Mouse (Mus musculus): ENCODE results near the gene Ctcf. TPM values are rescaled to one million over a fixed set of nuclear protein-coding genes. Genes with fewer than 3 reads are reported as not detected.

Gene Ctcf
- polyA plus RNA-seq, 1 experiment from 2014 or later: 134 TPM

DNA sequence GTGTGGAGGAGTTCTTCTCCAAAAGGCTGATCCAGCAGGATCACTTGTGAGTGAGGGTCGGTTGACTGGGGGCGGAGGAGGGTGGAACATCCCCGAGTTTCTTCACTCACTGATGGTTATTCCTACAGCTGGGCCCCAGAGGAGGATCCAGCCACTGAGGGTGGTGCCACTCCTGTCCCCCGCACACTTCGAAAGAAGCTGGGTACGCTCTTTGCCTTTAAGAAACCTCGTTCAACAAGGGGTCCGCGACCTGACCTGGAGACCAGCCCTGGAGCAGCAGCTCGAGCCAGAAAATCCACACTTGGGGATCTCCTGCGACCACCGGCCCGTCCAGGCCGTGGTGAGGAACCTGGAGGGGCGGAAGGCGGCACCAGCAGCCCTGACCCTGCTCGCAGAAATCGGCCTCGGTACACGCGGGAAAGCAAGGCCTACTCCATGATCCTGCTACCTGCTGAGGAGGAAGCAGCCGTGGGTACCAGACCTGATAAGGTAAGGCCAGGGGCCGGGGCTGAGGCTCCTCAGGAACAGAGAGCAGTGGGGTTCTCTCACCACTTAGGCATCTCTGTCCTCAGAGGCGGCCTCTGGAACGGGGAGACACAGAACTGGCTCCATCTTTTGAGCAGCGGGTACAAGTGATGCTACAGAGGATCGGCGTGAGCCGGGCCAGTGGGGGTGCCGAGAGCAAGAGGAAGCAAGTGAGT, 58.9 kb downstream of the Ctcf start:
- WGBS: 79% methylated on average over 30 of the region's 30 CpGs
- ATAC-seq (replicated peaks; ENCODE audit: low FRiP score): no peak
- Histone ChIP-seq H3K27me3 (peaks cover 6% of the 10 kb centered on the region), H3K27ac (no peak overlapping the region), H3K9me3 (replicated peaks) (no peaks in the 10 kb centered on the region), H3K4me1 (peaks cover 25% of the 10 kb centered on the region), H3K4me3 (replicated peaks) (no peak overlapping the region), H3K9ac (no peak overlapping the region), H3K36me3 (peaks cover 35% of the 10 kb centered on the region), H3K4me2 (no peak overlapping the region)

DNA sequence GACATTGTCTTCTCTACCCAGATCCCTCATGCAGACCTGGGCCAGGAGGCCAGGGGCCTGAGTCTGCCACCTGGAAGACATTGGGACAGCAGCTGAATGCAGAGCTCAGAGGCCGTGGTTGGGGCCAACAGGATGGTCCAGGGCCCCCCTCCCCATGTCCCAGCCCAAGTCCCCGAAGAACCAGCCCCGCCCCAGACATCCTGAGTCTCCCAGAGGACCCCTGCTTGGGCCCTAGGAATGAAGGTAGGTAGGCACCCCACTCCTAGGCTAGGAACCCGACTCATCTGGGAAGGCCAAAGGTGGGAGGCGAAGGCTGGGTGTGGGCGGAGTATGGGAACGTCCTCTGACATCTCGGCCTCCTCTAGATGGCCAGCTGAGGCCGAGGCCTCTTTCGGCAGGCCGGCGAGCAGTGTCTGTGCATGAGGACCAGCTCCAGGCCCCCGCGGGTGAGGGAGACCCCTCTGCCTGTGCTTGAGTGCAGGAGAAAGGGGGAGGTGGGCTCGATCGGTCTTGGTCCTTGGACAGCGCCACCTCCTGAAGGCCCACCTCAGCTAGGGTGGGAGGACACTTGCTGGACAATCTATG, 60.9 kb downstream of the Ctcf start:
- Histone ChIP-seq H3K4me1 (peaks cover 36% of the 10 kb centered on the region), H3K4me2 (no peak overlapping the region), H3K9me3 (replicated peaks) (no peaks in the 10 kb centered on the region), H3K27ac (no peak overlapping the region), H3K9ac (no peak overlapping the region), H3K27me3 (peaks cover 6% of the 10 kb centered on the region), H3K4me3 (replicated peaks) (no peak overlapping the region), H3K36me3 (peaks cover 35% of the 10 kb centered on the region)
- ATAC-seq (replicated peaks; ENCODE audit: low FRiP score): no peak
- WGBS: 90% methylated on average over 17 of the region's 17 CpGs

DNA sequence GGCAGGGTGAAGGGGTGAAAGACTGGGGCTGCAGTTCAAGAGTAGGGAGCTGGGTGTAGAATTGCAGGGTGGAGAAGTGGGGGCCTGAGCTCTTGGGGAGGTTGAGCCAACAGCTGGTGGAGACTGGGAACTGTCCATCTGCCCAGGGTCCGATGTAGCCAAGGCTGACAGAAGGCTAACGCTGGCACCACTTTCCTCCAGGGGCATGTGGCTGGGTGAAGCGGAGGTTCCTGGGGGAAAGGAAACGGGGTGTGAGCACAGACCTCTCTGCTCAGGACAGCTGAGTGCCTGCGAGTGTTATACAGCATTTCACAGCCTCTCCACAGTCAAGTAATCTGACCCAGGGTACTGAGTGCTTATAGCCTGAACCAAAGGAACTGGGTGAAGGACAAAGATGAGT, 62.4 kb downstream of the Ctcf start:
- no peak overlapping the region for H3K27ac ChIP-seq
- ATAC-seq (replicated peaks; ENCODE audit: low FRiP score): no peak
- H3K4me1 ChIP-seq: peaks cover 36% of the 10 kb centered on the region
- peaks cover 6% of the 10 kb centered on the region for H3K27me3 ChIP-seq
- H3K4me3 ChIP-seq (replicated peaks): no peak overlapping the region
- H3K36me3 ChIP-seq: peaks cover 44% of the 10 kb centered on the region
- no peak overlapping the region for H3K9ac ChIP-seq
- no peaks in the 10 kb centered on the region for H3K9me3 ChIP-seq (replicated peaks)
- 92% methylated on average over 5 of the region's 5 CpGs for WGBS
- H3K4me2 ChIP-seq: no peak overlapping the region

DNA sequence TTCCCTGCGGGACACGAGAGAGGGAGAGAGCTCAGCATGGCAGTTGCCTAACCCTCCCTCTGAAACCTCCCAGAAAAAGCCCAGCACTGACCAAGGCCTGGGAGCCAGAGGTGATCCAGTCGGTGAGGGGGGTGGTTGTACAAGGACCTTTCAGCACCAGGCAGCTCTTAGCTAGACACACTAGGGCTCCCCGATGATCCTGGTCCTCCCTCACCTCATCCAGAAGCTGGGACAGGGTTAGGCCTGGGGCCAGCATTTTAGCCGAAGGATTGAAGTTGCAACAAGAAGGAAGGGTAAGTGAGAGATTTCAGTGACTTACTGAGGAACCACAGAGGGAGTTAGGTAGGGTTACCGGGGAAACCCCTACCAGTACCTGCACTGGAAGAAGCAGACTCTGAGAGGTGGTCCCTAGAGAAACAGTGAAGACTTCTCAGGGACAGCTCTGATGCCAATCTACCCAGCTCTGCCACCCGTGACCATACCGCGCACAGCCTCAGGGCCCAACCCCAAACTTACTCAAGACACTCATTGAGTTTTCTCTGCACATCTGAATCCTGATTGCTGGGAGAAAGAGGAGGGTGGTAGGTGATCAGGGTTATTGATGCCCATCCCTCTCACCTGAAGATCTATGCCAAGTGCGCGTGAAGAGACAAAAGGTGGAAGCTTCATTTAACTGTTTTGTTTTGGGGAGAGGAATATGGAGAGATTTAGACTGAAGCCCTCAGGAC, 63.3 kb downstream of the Ctcf start:
- H3K27ac ChIP-seq: no peak overlapping the region
- H3K36me3 ChIP-seq: peaks cover 53% of the 10 kb centered on the region
- no peak for ATAC-seq (replicated peaks; ENCODE audit: low FRiP score)
- 85% methylated on average over 11 of the region's 11 CpGs for WGBS
- H3K4me3 ChIP-seq (replicated peaks): peak overlapping the region; percentile 66
- H3K4me2 ChIP-seq: peak overlapping the region; percentile 82
- H3K9me3 ChIP-seq (replicated peaks): no peaks in the 10 kb centered on the region
- H3K27me3 ChIP-seq: peaks cover 6% of the 10 kb centered on the region
- 0 out of 2 replicates have a peak overlapping the region, but pooled peaks have one; percentile 46 for H3K9ac ChIP-seq
- peaks cover 26% of the 10 kb centered on the region for H3K4me1 ChIP-seq

DNA sequence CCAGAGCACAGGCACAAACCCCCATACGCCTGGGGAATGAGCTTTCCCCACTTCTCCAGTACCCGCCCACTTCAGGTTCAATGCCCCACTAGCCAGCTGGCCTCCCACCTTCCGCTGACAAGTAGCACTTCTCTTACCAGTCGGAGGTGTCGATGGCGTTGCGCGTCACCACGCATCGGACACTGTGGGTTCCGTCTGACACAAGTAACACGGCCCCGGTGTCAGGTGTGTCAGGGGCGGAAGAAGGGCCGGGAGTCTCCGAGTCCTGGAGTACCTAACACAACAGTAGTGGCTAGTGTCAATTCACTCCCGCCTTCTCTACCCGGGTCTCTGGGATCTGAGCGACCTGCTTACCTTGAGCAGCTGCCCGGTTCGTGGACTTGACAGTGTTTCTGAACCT, 64.2 kb downstream of the Ctcf start:
- Histone ChIP-seq H3K4me2 (peak overlapping the region; percentile 82), H3K9ac (peak overlapping the region; percentile 46), H3K4me1 (peaks cover 24% of the 10 kb centered on the region), H3K4me3 (replicated peaks) (peak overlapping the region; percentile 66), H3K36me3 (peaks cover 56% of the 10 kb centered on the region), H3K27ac (peak overlapping the region; percentile 94), H3K9me3 (replicated peaks) (no peaks in the 10 kb centered on the region), H3K27me3 (no peaks in the 10 kb centered on the region)
- ATAC-seq (replicated peaks; ENCODE audit: low FRiP score): peak; percentile 58
- WGBS: under 1% methylated on average over 21 of the region's 21 CpGs

DNA sequence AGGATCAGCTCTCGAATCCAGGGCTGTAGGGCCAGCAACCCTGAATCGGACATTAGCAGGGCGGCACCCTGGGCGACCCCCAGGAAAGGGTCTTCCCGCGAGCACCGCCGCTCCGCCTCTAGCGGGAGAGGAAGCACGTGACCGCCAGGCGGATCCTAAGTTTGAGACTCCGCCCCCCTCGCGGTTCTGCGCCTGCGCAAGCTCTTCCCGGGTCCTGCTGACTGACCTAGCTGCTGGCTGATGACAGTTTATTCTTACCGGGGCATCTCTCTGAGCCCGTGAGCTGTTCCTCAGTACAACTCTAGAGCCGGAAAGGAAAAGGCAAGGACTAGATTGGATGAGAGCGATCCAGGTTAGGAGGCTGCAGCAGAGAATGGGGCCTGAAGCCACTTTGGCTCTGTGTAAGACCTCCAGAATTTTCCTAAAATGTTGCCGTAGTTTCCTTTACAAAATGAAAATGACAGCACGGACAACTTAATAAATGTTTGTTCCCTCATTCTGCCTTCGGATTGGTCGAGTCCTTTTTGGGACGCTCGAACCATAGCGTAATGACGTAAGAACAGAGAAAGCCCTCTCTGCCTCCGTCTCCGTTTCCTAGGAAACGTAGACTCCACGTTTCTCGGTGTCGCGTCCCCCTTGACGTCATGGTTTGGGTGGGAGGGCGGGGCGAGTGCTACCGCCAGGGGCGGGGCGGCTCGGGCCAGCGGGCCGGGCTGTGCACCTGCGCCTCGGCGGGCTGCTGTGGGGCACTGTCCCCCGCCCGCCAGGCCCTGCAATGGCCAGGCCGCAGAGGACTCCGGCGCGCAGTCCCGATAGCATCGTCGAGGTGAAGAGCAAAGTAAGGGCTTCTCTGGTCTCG, 64.8 kb downstream of the Ctcf start, which contains the start of the genes Acd and Pard6a:
Gene Acd, minus strand, starts transcription at position 137 of the 859 bp plus-strand sequence.
Gene Pard6a, plus strand, starts transcription at position 183 of the 859 bp plus-strand sequence.
- peak; percentile 80 for ATAC-seq (replicated peaks; ENCODE audit: low FRiP score)
- under 1% methylated on average over 59 of the region's 60 CpGs for WGBS
- Histone ChIP-seq H3K27me3 (no peaks in the 10 kb centered on the region), H3K4me3 (replicated peaks) (peak within 1 kb of the TSS; percentile 66), H3K4me2 (peak within 1 kb of the TSS; percentile 82), H3K9ac (peak within 1 kb of the TSS; percentile 46), H3K36me3 (peaks cover 55% of the 10 kb centered on the region), H3K4me1 (peaks cover 26% of the 10 kb centered on the region), H3K9me3 (replicated peaks) (no peaks in the 10 kb centered on the region), H3K27ac (peak within 1 kb of the TSS; percentile 94)

DNA sequence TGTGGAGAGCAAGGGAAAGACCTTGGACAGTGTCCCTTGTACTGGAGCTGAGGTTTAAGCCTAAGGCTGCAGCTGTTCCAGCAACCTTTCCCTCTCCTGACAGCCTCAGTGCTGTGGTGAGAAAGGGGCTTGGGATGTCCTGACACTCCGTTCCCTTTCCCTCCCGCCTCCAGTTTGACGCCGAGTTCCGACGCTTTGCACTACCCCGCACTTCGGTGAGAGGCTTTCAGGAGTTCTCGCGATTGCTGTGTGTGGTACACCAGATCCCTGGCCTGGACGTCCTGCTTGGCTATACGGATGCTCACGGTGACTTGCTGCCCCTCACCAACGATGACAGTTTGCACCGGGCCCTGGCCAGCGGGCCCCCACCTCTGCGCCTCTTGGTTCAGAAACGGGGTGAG, 65.6 kb downstream of the Ctcf start:
- H3K36me3 ChIP-seq: peaks cover 47% of the 10 kb centered on the region
- H3K27ac ChIP-seq: peak overlapping the region; percentile 94
- no peak for ATAC-seq (replicated peaks; ENCODE audit: low FRiP score)
- H3K4me3 ChIP-seq (replicated peaks): peak overlapping the region; percentile 66
- no peaks in the 10 kb centered on the region for H3K27me3 ChIP-seq
- WGBS: 38% methylated on average over 18 of the region's 18 CpGs
- peak overlapping the region; percentile 82 for H3K4me2 ChIP-seq
- peaks cover 34% of the 10 kb centered on the region for H3K4me1 ChIP-seq
- H3K9ac ChIP-seq: peak overlapping the region; percentile 46
- H3K9me3 ChIP-seq (replicated peaks): no peaks in the 10 kb centered on the region

DNA sequence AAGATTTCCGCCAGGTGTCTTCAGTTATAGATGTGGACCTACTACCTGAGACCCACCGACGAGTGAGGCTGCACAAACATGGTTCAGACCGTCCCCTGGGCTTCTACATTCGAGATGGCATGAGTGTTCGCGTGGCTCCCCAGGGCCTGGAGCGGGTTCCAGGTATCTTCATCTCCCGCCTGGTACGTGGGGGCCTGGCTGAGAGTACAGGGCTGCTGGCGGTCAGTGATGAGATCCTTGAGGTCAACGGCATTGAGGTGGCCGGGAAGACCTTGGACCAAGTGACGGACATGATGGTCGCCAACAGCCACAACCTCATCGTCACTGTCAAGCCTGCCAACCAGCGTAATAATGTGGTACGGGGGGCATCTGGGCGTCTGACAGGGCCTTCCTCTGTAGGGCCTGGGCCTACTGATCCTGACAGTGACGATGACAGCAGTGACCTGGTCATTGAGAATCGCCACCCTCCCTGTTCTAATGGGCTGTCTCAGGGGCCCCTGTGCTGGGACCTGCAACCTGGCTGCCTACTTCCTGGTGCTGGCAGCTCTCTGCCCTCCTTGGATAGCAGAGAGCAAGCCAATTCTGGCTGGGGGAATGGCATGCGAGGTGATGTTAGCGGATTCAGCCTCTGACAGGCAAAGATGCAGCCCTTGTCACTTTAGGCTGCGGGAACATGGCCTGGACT, 66.5 kb downstream of the Ctcf start:
- H3K4me1 ChIP-seq: peaks cover 40% of the 10 kb centered on the region
- H3K27me3 ChIP-seq: no peaks in the 10 kb centered on the region
- no peaks in the 10 kb centered on the region for H3K9me3 ChIP-seq (replicated peaks)
- no peak overlapping the region for H3K9ac ChIP-seq
- WGBS: 91% methylated on average over 24 of the region's 24 CpGs
- H3K4me2 ChIP-seq: peak overlapping the region; percentile 82; the same call in 1 of the 2 replicates
- H3K27ac ChIP-seq: no peak overlapping the region
- H3K36me3 ChIP-seq: peaks cover 38% of the 10 kb centered on the region
- no peak for ATAC-seq (replicated peaks; ENCODE audit: low FRiP score)
- H3K4me3 ChIP-seq (replicated peaks): no peak overlapping the region

DNA sequence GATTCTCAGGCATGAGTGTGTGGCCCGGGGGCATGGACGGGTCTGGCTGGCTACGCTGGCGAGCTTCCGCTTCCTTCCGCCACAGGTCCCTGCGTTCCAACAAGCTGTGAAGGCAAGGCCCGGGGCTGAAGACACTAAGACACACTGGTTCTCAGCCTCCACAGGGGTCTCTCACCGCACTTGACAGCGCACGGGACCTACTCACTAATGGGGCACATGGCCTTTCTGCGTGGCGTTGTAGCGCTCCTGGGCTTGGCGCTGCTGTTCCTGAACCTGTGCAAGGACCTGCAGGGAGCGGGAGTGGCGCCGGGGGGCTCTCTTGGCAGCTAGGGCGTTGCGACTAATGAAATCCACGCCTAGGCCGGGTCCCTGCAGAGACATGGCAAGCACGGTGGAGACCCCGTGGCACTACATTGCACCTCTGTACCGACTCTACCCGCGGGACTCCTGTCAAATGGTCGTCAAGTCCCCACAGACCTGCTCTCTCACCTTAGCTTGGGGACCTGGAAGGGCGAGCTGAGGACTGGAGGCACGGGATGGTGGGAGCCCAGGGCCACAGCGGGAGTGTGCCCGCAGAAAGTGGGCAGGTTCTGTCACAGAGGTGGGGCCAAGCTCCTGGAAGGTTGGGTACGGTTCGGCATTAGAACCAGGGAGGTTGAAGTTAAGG, 67.9 kb downstream of the Ctcf start:
- Histone ChIP-seq H3K27ac (no peak overlapping the region), H3K27me3 (no peaks in the 10 kb centered on the region), H3K4me2 (no peak overlapping the region), H3K4me3 (replicated peaks) (no peak overlapping the region), H3K4me1 (peaks cover 40% of the 10 kb centered on the region), H3K9me3 (replicated peaks) (no peaks in the 10 kb centered on the region), H3K9ac (no peak overlapping the region), H3K36me3 (peaks cover 27% of the 10 kb centered on the region)
- no peak for ATAC-seq (replicated peaks; ENCODE audit: low FRiP score)
- WGBS: 92% methylated on average over 34 of the region's 34 CpGs

DNA sequence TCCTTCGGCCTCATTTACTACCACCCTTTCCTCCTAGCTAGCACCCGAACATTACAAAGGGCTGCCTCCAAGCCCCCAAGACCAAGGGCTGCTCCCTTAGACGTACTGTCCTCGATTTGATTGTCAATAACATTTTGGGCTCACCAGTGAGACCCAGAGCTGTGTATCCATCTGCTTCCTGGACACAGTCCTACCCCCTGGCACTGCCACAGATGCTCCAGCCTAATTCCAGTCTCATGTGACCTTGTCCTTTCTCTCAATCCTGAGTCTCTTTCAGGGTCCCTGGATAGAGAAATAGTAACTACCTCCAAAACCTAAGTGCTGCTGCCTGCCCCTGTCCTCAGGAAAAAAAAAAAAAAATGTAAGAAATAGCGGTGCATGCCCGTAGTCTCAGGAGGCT, 68.6 kb downstream of the Ctcf start:
- H3K4me3 ChIP-seq (replicated peaks): no peak overlapping the region

More for the DNA sequence above, 68.6 kb downstream of the Ctcf start:
- H3K9ac ChIP-seq: no peak overlapping the region
- peaks cover 27% of the 10 kb centered on the region for H3K36me3 ChIP-seq
- no peak overlapping the region for H3K4me2 ChIP-seq
- WGBS: 87% methylated on average over 6 of the region's 6 CpGs
- no peaks in the 10 kb centered on the region for H3K27me3 ChIP-seq
- no peaks in the 10 kb centered on the region for H3K9me3 ChIP-seq (replicated peaks)
- no peak overlapping the region for H3K27ac ChIP-seq
- ATAC-seq (replicated peaks; ENCODE audit: low FRiP score): no peak
- H3K4me1 ChIP-seq: peaks cover 34% of the 10 kb centered on the region

All from kidney, embryonic 15.5 days (tissue).